Comparison of ENCODE assay signal across 23 mouse cellular contexts in the genomic region with DNA sequence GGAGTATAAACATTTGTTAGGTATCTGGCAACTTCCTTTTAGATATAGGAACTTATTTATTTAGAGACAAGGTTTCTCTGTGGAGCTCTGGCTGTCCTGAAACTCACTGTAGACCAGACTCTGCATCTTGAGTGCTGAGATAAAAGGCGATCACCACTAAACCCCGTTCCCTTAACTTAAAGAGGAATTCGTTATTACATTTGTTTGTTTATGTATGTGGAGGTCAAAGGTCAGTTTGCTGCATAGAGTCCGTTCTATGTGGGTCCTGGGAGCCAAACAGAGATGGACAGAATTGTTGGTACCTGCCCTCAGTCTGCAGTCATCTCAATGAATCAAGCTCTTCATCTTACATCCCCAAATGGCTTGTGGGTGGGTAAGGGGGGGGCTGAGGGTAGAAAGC. TPM values are rescaled to one million over a fixed set of nuclear protein-coding genes. Genes with fewer than 3 reads are reported as not detected.
DNase-seq lines count a peak whose midpoint lies in the region; ATAC-seq and TF ChIP-seq lines count a peak whose summit lies in the region.
"Had no signal": no experiment of that assay in that cellular context is flagged by ENCODE, and none has a peak within 500 bp of the region (broad histone marks: within the 10 kb centered on the region; RNA-seq: fewer than 3 reads in every experiment).

No protein-coding gene starts in this region.

- peak overlapping the region; percentile 23; the same call in 1 of the 2 replicates for H3K27ac ChIP-seq in hindbrain, embryonic 12.5 days
- H3K27ac ChIP-seq in hindbrain, embryonic 16.5 days (ENCODE audit: low read depth, low read length) = no peak overlapping the region; the same call in 1 of the 2 replicates
- H3K27ac ChIP-seq in lung, embryonic 14.5 days (ENCODE audit: low read depth) = no peak overlapping the region
- no peak overlapping the region for H3K27ac ChIP-seq in cortical plate, adult 2 months (ENCODE audit: insufficient read depth, low read length)
- H3K27ac ChIP-seq: embryonic facial prominence, embryonic 12.5 days; embryonic facial prominence, embryonic 15.5 days; gastrocnemius, adult 2 months; hindbrain, embryonic 14.5 days; intestine, embryonic 15.5 days had no signal

- 58% methylated on average over 4 of the region's 4 CpGs for WGBS in hindbrain, embryonic 12.5 days
- whole genome bisulfite sequencing in hindbrain, embryonic 16.5 days = 71% methylated on average over 4 of the region's 4 CpGs
- WGBS in lung, embryonic 14.5 days = 20% methylated on average over 4 of the region's 4 CpGs

- no peak for ATAC-seq in hindbrain, embryonic 12.5 days (ENCODE audit: low FRiP score)
- no peak for ATAC-seq in hindbrain, embryonic 16.5 days
- ATAC-seq in lung, embryonic 14.5 days (ENCODE audit: insufficient read depth) = no peak
- ATAC-seq: CD4-positive, CD25-positive, alpha-beta regulatory T cell, adult 4 months; intestine, embryonic 15.5 days; Patski had no signal

- H3K36me3 ChIP-seq in hindbrain, embryonic 12.5 days = peaks cover 50% of the 10 kb centered on the region
- peaks cover 25% of the 10 kb centered on the region for H3K36me3 ChIP-seq in hindbrain, embryonic 16.5 days (ENCODE audit: control insufficient read depth, insufficient read depth, low read length)
- peaks cover 46% of the 10 kb centered on the region for H3K36me3 ChIP-seq in lung, embryonic 14.5 days (ENCODE audit: insufficient read depth)

- H3K9ac ChIP-seq in hindbrain, embryonic 12.5 days = no peak overlapping the region
- H3K9ac ChIP-seq in hindbrain, embryonic 16.5 days (ENCODE audit: low read depth, low read length) = no peak overlapping the region
- H3K9ac ChIP-seq in lung, embryonic 14.5 days = no peak overlapping the region
- H3K9ac ChIP-seq: embryonic facial prominence, embryonic 12.5 days; embryonic facial prominence, embryonic 15.5 days; hindbrain, embryonic 14.5 days; intestine, embryonic 15.5 days had no signal

- no peaks in the 10 kb centered on the region for H3K4me1 ChIP-seq in hindbrain, embryonic 12.5 days
- no peaks in the 10 kb centered on the region; the same call in 1 of the 2 replicates for H3K4me1 ChIP-seq in hindbrain, embryonic 16.5 days (ENCODE audit: control insufficient read depth, insufficient read depth, low read depth, low read length)
- no peaks in the 10 kb centered on the region for H3K4me1 ChIP-seq in lung, embryonic 14.5 days (ENCODE audit: insufficient read depth)
- peaks cover 2% of the 10 kb centered on the region; the same call in 1 of the 2 replicates for H3K4me1 ChIP-seq in cortical plate, adult 2 months (ENCODE audit: control insufficient read depth, insufficient read depth, low read length)
- H3K4me1 ChIP-seq: embryonic facial prominence, embryonic 12.5 days; intestine, embryonic 15.5 days had no signal

- H3K4me2 ChIP-seq in hindbrain, embryonic 12.5 days (replicated peaks) = no peak overlapping the region
- H3K4me2 ChIP-seq in hindbrain, embryonic 16.5 days (ENCODE audit: low read length) = no peak overlapping the region
- H3K4me2 ChIP-seq in lung, embryonic 14.5 days = no peak overlapping the region
- H3K4me2 ChIP-seq: embryonic facial prominence, embryonic 12.5 days; embryonic facial prominence, embryonic 15.5 days; heart, embryonic 11.5 days; hindbrain, embryonic 14.5 days; intestine, embryonic 15.5 days had no signal

- no peaks in the 10 kb centered on the region for H3K27me3 ChIP-seq in hindbrain, embryonic 12.5 days
- no peaks in the 10 kb centered on the region for H3K27me3 ChIP-seq in hindbrain, embryonic 16.5 days (replicated peaks; ENCODE audit: control insufficient read depth, insufficient read depth, low read length)
- H3K27me3 ChIP-seq in lung, embryonic 14.5 days (ENCODE audit: insufficient read depth, low read length) = no peaks in the 10 kb centered on the region
- H3K27me3 ChIP-seq: embryonic facial prominence, embryonic 12.5 days; embryonic facial prominence, embryonic 15.5 days; intestine, embryonic 15.5 days; Patski had no signal

- no peak for TF ChIP-seq CTCF in lung, embryonic 14.5 days (IDR thresholded peaks at IDR 0.05; ENCODE audit: low read depth)
- no peak for TF ChIP-seq CTCF in cortical plate, adult 2 months (IDR thresholded peaks at IDR 0.05; ENCODE audit: extremely low read depth, insufficient read depth, low read length)

- H3K4me3 ChIP-seq in hindbrain, embryonic 12.5 days = no peak overlapping the region
- H3K4me3 ChIP-seq in hindbrain, embryonic 16.5 days (ENCODE audit: low read length) = no peak overlapping the region
- no peak overlapping the region for H3K4me3 ChIP-seq in lung, embryonic 14.5 days (ENCODE audit: low read depth, low read length)
- H3K4me3 ChIP-seq in cortical plate, adult 2 months (ENCODE audit: insufficient read depth, low read length) = no peak overlapping the region
- H3K4me3 ChIP-seq: embryonic facial prominence, embryonic 12.5 days; embryonic facial prominence, embryonic 15.5 days; gastrocnemius, adult 2 months; intestine, embryonic 15.5 days had no signal

- H3K9me3 ChIP-seq in hindbrain, embryonic 12.5 days (replicated peaks) = no peaks in the 10 kb centered on the region
- no peaks in the 10 kb centered on the region for H3K9me3 ChIP-seq in hindbrain, embryonic 16.5 days (ENCODE audit: control insufficient read depth, low read length)
- no peaks in the 10 kb centered on the region for H3K9me3 ChIP-seq in lung, embryonic 14.5 days (ENCODE audit: low read depth, low read length)
- H3K9me3 ChIP-seq: embryonic facial prominence, embryonic 12.5 days; embryonic facial prominence, embryonic 15.5 days; intestine, embryonic 15.5 days had no signal

- peak; percentile 43 for DNase-seq in lung, embryonic 14.5 days
- no peak for DNase-seq in lung, postnatal 36 days
- DNase-seq in Muller cell, postnatal 12 days (ENCODE audit: inconsistent ontology term) = peak; percentile 41
- DNase-seq in natural killer cell, adult 2 months (ENCODE audit: low spot score in 2 of 2) = no peak
- DNase-seq in frontal cortex, adult 2 months (ENCODE audit: extremely low spot score in 1 of 2, low spot score in 1 of 2) = no peak
- DNase-seq: adrenal gland, adult 2 months; adrenal gland, postnatal 14 days; cerebellum, adult 11-12 months; cerebellum, adult 8-10 months; gastrocnemius, adult 2 months; gastrocnemius, postnatal 14 days; heart, adult 11 months; kidney, adult 11 months had no signal

- TF ChIP-seq POLR2A in cortical plate, adult 2 months (IDR thresholded peaks at IDR 0.05; ENCODE audit: extremely low read depth, insufficient read depth, low read length) = 0 out of 2 replicates have a peak, but pooled peaks have one; percentile 7

RNA-seq across cellular contexts. Expression of a gene that starts 19.7 kb away (rescaled TPM):
- 240 and 246 TPM in 2 replicates for polyA plus RNA-seq in hindbrain, embryonic 12.5 days (2016; fragmentation: Nextera tagmentation; extraction: Ambion mirVana)
- polyA plus RNA-seq in hindbrain, embryonic 16.5 days (2015; fragmentation: Nextera tagmentation; extraction: Ambion mirVana) = 351 and 369 TPM in 2 replicates
- 148 and 149 TPM in 2 replicates for polyA plus RNA-seq in lung, embryonic 14.5 days (2014; fragmentation: Nextera tagmentation; extraction: Ambion mirVana)
- 183 and 188 TPM in 2 replicates for polyA plus RNA-seq in cortical plate, adult 2 months (2012; rRNA removed)
- 173 and 175 TPM in 2 replicates for polyA plus RNA-seq in frontal cortex, adult 2 months (2012; rRNA removed)

RNA-seq across cellular contexts. Expression of a gene that starts 20.8 kb away (rescaled TPM):
- 37.7 and 39.3 TPM in 2 replicates for polyA plus RNA-seq in hindbrain, embryonic 12.5 days (2016; fragmentation: Nextera tagmentation; extraction: Ambion mirVana)
- polyA plus RNA-seq in hindbrain, embryonic 16.5 days (2015; fragmentation: Nextera tagmentation; extraction: Ambion mirVana) = 19.8 and 24.2 TPM in 2 replicates
- 41.3 and 47.5 TPM in 2 replicates for polyA plus RNA-seq in lung, embryonic 14.5 days (2014; fragmentation: Nextera tagmentation; extraction: Ambion mirVana)
- 9.5 and 10.0 TPM in 2 replicates for polyA plus RNA-seq in cortical plate, adult 2 months (2012; rRNA removed)
- 10.5 and 12.4 TPM in 2 replicates for polyA plus RNA-seq in frontal cortex, adult 2 months (2012; rRNA removed)

RNA-seq across cellular contexts. Expression of a gene that starts 25.8 kb away (rescaled TPM):
- 1.4 and 1.5 TPM in 2 replicates for polyA plus RNA-seq in hindbrain, embryonic 12.5 days (2016; fragmentation: Nextera tagmentation; extraction: Ambion mirVana)
- 2.4 TPM in 2 replicates for polyA plus RNA-seq in hindbrain, embryonic 16.5 days (2015; fragmentation: Nextera tagmentation; extraction: Ambion mirVana)
- 1.1 and 1.3 TPM in 2 replicates for polyA plus RNA-seq in lung, embryonic 14.5 days (2014; fragmentation: Nextera tagmentation; extraction: Ambion mirVana)
- 1.7 and 2.4 TPM in 2 replicates for polyA plus RNA-seq in cortical plate, adult 2 months (2012; rRNA removed)
- 1.8 and 2.1 TPM in 2 replicates for polyA plus RNA-seq in frontal cortex, adult 2 months (2012; rRNA removed)

RNA-seq across cellular contexts. Expression of a gene that starts 35.0 kb away (rescaled TPM):
- polyA plus RNA-seq in hindbrain, embryonic 12.5 days (2016; fragmentation: Nextera tagmentation; extraction: Ambion mirVana) = 7.1 and 7.6 TPM in 2 replicates
- 13.0 and 13.4 TPM in 2 replicates for polyA plus RNA-seq in hindbrain, embryonic 16.5 days (2015; fragmentation: Nextera tagmentation; extraction: Ambion mirVana)
- 9.9 and 11.6 TPM in 2 replicates for polyA plus RNA-seq in lung, embryonic 14.5 days (2014; fragmentation: Nextera tagmentation; extraction: Ambion mirVana)
- 35.9 and 40.5 TPM in 2 replicates for polyA plus RNA-seq in cortical plate, adult 2 months (2012; rRNA removed)
- polyA plus RNA-seq in frontal cortex, adult 2 months (2012; rRNA removed) = 30.4 and 39.6 TPM in 2 replicates

RNA-seq across cellular contexts. Expression of a gene that starts 37.4 kb away (rescaled TPM):
- 239 and 261 TPM in 2 replicates for polyA plus RNA-seq in hindbrain, embryonic 12.5 days (2016; fragmentation: Nextera tagmentation; extraction: Ambion mirVana)
- polyA plus RNA-seq in hindbrain, embryonic 16.5 days (2015; fragmentation: Nextera tagmentation; extraction: Ambion mirVana) = 343 and 362 TPM in 2 replicates
- polyA plus RNA-seq in lung, embryonic 14.5 days (2014; fragmentation: Nextera tagmentation; extraction: Ambion mirVana) = 132 and 145 TPM in 2 replicates
- 233 and 235 TPM in 2 replicates for polyA plus RNA-seq in cortical plate, adult 2 months (2012; rRNA removed)
- polyA plus RNA-seq in frontal cortex, adult 2 months (2012; rRNA removed) = 226 and 229 TPM in 2 replicates

Comparison
In these comparisons a context has a peak if more than half of its experiments do, and no peak if none do; other contexts are left out.
1. DNase-seq: peak in lung, embryonic 14.5 days (single experiment) and Muller cell, postnatal 12 days (single experiment); none in lung, postnatal 36 days (single experiment), natural killer cell, adult 2 months (0 of 2) and frontal cortex, adult 2 months (0 of 2).